Mouse (Mus musculus) myocyte (in vitro differentiated cells): ENCODE measurements around the gene Klk14. TPM values are rescaled to one million over a fixed set of nuclear protein-coding genes. Genes with fewer than 3 reads are reported as not detected.
"Not testable (repeated sequence)": the region's sequence is repeated elsewhere in the genome, so short reads cannot be mapped to it uniquely, and the experiment has no call there.

Experiments
- H3K27me3 ChIP-seq: one replicate; pipeline ENCODE4 v1.6.1; 2011; ENCODE audit not compliant: control insufficient read depth, insufficient read depth, insufficient read length
- H3K36me3 ChIP-seq: one replicate; pipeline ENCODE4 v1.6.1; 2011; ENCODE audit not compliant: control insufficient read depth, insufficient read depth
- H3K4me2 ChIP-seq: one replicate; pipeline ENCODE4 v1.6.1; 2011; ENCODE audit warnings: low read depth, control low read depth
- H3K4me3 ChIP-seq: one replicate; pipeline ENCODE4 v1.5.1; 2011; ENCODE audit warnings: mild to moderate bottlenecking, control low read depth, moderate library complexity
- H3K79me2 ChIP-seq: one replicate; pipeline ENCODE4 v1.6.1; 2011; ENCODE audit not compliant: control insufficient read depth, insufficient read depth
- H3ac ChIP-seq: one replicate; pipeline ENCODE4 v1.6.1; 2011; ENCODE audit not compliant: control insufficient read depth, insufficient read length
- CEBPB ChIP-seq: IDR thresholded peaks from 2 replicates; pipeline ENCODE4 v1.6.1; 2011; ENCODE audit warnings: mild to moderate bottlenecking, moderate library complexity; ENCODE audit not compliant: poor library complexity, insufficient read depth, severe bottlenecking
- E2F4 ChIP-seq: IDR thresholded peaks from one replicate; pipeline ENCODE4 v1.6.1; 2011; ENCODE audit warnings: mild to moderate bottlenecking, control low read depth, moderate library complexity; ENCODE audit not compliant: insufficient read depth
- MAX ChIP-seq: IDR thresholded peaks from one replicate; pipeline ENCODE4 v1.6.1; 2011; ENCODE audit warnings: low read depth, mild to moderate bottlenecking, control low read depth
- MYOD1 ChIP-seq, 3 experiments: IDR thresholded peaks; one replicate each; pipeline ENCODE4 v1.6.1; 2011; ENCODE audit warnings: control low read depth in 2 of 3, low read depth in 2 of 3, mild to moderate bottlenecking in 2 of 3, moderate library complexity in 1 of 3; ENCODE audit not compliant: insufficient read length in 2 of 3, control insufficient read depth in 1 of 3
- MYOG ChIP-seq, 3 experiments: IDR thresholded peaks; one replicate each; pipeline ENCODE4 v1.6.1; 2011; ENCODE audit warnings: control low read depth in 2 of 3, low read depth in 2 of 3, mild to moderate bottlenecking in 2 of 3; ENCODE audit not compliant: insufficient read length in 2 of 3, control insufficient read depth in 1 of 3, insufficient read depth in 1 of 3
- POLR2A ChIP-seq: IDR thresholded peaks from one replicate; pipeline ENCODE4 v1.6.1; 2011; ENCODE audit warnings: low read depth, mild to moderate bottlenecking, control low read depth, moderate library complexity; ENCODE audit not compliant: insufficient read length
- POLR2AphosphoS2 ChIP-seq: IDR thresholded peaks from one replicate; pipeline ENCODE4 v1.6.1; 2011; ENCODE audit warnings: low read depth, control low read depth; ENCODE audit not compliant: insufficient read length
- REST ChIP-seq: IDR thresholded peaks from one replicate; pipeline ENCODE4 v1.6.1; 2011; ENCODE audit warnings: mild to moderate bottlenecking, control low read depth, moderate library complexity; ENCODE audit not compliant: insufficient read depth, insufficient read length
- SRF ChIP-seq: IDR thresholded peaks from one replicate; pipeline ENCODE4 v1.6.1; 2011; ENCODE audit warnings: low read depth; ENCODE audit not compliant: control insufficient read depth, insufficient read length
- TCF12 ChIP-seq: IDR thresholded peaks from one replicate; pipeline ENCODE4 v1.6.1; 2011; ENCODE audit warnings: mild to moderate bottlenecking, control low read depth; ENCODE audit not compliant: poor library complexity, insufficient read depth, severe bottlenecking
- TCF3 ChIP-seq: IDR thresholded peaks from one replicate; pipeline ENCODE4 v1.6.1; 2011; ENCODE audit warnings: low read depth, control low read depth; ENCODE audit not compliant: insufficient read length
- USF1 ChIP-seq: IDR thresholded peaks from one replicate; pipeline ENCODE4 v1.6.1; 2011; ENCODE audit warnings: low read depth, mild to moderate bottlenecking, control low read depth, moderate library complexity
- polyA plus RNA-seq: library from polyadenylated mRNA; unstranded; fragments of >200 nt; fragmentation: generic; extraction: Trizol; gene quantifications from one replicate; pipeline ENCODE4 v1.2.1, GENCODE M21; 2012; ENCODE audit warnings: missing spikeins

The Klk14 gene
- polyA plus RNA-seq, 1 experiment, result not detected

- H3ac ChIP-seq, result no peak overlapping the region
- H3K36me3 ChIP-seq, result peaks cover 9% of the 10 kb centered on the region
- H3K27me3 ChIP-seq, result no peaks in the 10 kb centered on the region
- TF ChIP-seq SRF (no peak), MAX (no peak), MYOG (IDR thresholded peaks at IDR 0.05; ENCODE audit: control insufficient read depth in 1 of 3, insufficient read depth in 1 of 3, insufficient read length in 2 of 3, low read depth in 2 of 3) (no peak), POLR2AphosphoS2 (no peak), REST (no peak), POLR2A (no peak), CEBPB (no peak), USF1 (no peak), MYOD1 (IDR thresholded peaks at IDR 0.05; ENCODE audit: control insufficient read depth in 1 of 3, insufficient read length in 2 of 3, low read depth in 2 of 3) (no peak), TCF3 (no peak), TCF12 (no peak), E2F4 (no peak)
- H3K4me3 ChIP-seq, result no peak overlapping the region
- H3K4me2 ChIP-seq, result no peak overlapping the region
- H3K79me2 ChIP-seq, result no peaks in the 10 kb centered on the region
These were observed 9.3 kb upstream of the Klk14 start for GRCm38 (mm10) chr7:43680960-43681359.

GRCm38 (mm10) chr7:43682511-43682910, 7.7 kb upstream of the Klk14 start:
- not testable (repeated sequence) for H3K27me3 ChIP-seq, H3K4me2 ChIP-seq, H3K79me2 ChIP-seq, H3K4me3 ChIP-seq, H3ac ChIP-seq, H3K36me3 ChIP-seq

DNA sequence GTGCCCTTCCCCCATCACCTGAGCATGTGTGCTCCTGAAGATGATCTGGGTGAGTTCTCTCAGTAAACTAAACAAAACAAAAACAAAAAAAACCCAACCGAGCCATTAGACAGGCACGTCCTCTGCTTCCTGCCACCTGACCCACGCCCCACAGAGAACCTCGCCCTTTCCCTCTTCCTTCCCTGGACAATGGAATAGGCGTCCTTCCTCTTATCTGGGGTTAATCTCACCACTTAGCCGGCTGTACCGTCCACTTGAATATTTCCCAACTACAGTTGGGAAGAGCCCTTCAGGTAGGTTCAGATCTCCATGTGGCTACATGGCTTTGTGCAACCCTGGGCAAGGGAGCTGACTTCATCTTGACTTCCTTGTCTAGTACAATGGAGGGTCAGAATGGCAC, 5.1 kb upstream of the Klk14 start:
- no peaks in the 10 kb centered on the region for H3K27me3 ChIP-seq
- no peak for TF ChIP-seq MYOD1 (IDR thresholded peaks at IDR 0.05; ENCODE audit: control insufficient read depth in 1 of 3, insufficient read length in 2 of 3, low read depth in 2 of 3)
- no peak for TF ChIP-seq CEBPB
- TF ChIP-seq REST, result no peak
- no peak for TF ChIP-seq USF1
- no peak for TF ChIP-seq TCF3
- no peak for TF ChIP-seq POLR2A
- no peak for TF ChIP-seq TCF12
- no peak for TF ChIP-seq E2F4
- no peak for TF ChIP-seq SRF

GRCm38 (mm10) chr7:43710031-43710430, 19.8 kb downstream of the Klk14 start:
- Histone ChIP-seq H3K4me2 (no peak overlapping the region), H3ac (no peak overlapping the region), H3K27me3 (peaks cover 6% of the 10 kb centered on the region), H3K36me3 (no peaks in the 10 kb centered on the region), H3K79me2 (no peaks in the 10 kb centered on the region), H3K4me3 (no peak overlapping the region)
- no peak for TF ChIP-seq E2F4
- no peak for TF ChIP-seq MAX
- no peak for TF ChIP-seq REST

More for the DNA sequence above, 5.1 kb upstream of the Klk14 start:
- Histone ChIP-seq H3K4me2 (no peak overlapping the region), H3ac (no peak overlapping the region), H3K79me2 (no peaks in the 10 kb centered on the region), H3K4me3 (no peak overlapping the region), H3K36me3 (no peaks in the 10 kb centered on the region)

GRCm38 (mm10) chr7:43712267-43712666, 22.0 kb downstream of the Klk14 start, which contains the start of gene Klk13:
Klk13 (plus strand) TSS chr7:43712567.
- Histone ChIP-seq H3ac (no peak within 1 kb of the TSS), H3K27me3 (peaks cover 6% of the 10 kb centered on the region), H3K4me3 (no peak within 1 kb of the TSS), H3K36me3 (no peaks in the 10 kb centered on the region), H3K4me2 (no peak within 1 kb of the TSS), H3K79me2 (no peaks in the 10 kb centered on the region)
- TF ChIP-seq POLR2A (no peak), TCF12 (no peak), REST (no peak), TCF3 (no peak), POLR2AphosphoS2 (no peak), USF1 (no peak), MYOD1 (IDR thresholded peaks at IDR 0.05; ENCODE audit: control insufficient read depth in 1 of 3, insufficient read length in 2 of 3, low read depth in 2 of 3) (no peak), E2F4 (no peak)

GRCm38 (mm10) chr7:43712917-43713316, 22.7 kb downstream of the Klk14 start:
- Histone ChIP-seq H3K36me3 (no peaks in the 10 kb centered on the region), H3K79me2 (no peaks in the 10 kb centered on the region), H3K4me2 (no peak overlapping the region), H3K27me3 (peaks cover 6% of the 10 kb centered on the region), H3K4me3 (no peak overlapping the region), H3ac (no peak overlapping the region)
- no peak for TF ChIP-seq USF1
- no peak for TF ChIP-seq E2F4
- no peak for TF ChIP-seq TCF3
- TF ChIP-seq POLR2AphosphoS2, result no peak
- no peak for TF ChIP-seq MAX
- TF ChIP-seq TCF12, result no peak
- TF ChIP-seq MYOG (IDR thresholded peaks at IDR 0.05; ENCODE audit: control insufficient read depth in 1 of 3, insufficient read depth in 1 of 3, insufficient read length in 2 of 3, low read depth in 2 of 3), result no peak
- TF ChIP-seq REST, result no peak
- no peak for TF ChIP-seq CEBPB
- TF ChIP-seq SRF, result no peak
- no peak for TF ChIP-seq POLR2A
- no peak for TF ChIP-seq MYOD1 (IDR thresholded peaks at IDR 0.05; ENCODE audit: control insufficient read depth in 1 of 3, insufficient read length in 2 of 3, low read depth in 2 of 3)
